Mouse (Mus musculus) c-Kit-positive CD71-negative TER-119-negative erythroid progenitor cells, embryonic 14.5 days (primary cell): ENCODE data around the gene Olfr10.
"Not testable (repeated sequence)": the region's sequence is repeated elsewhere in the genome, so short reads cannot be mapped to it uniquely, and the experiment has no call there.

Experiments
- DNase-seq: peaks from one replicate; pipeline ENCODE4 v3.0.0-alpha.2; 2013; ENCODE audit warnings: low read depth

Olfr10 gene

GRCm38 (mm10) chr11:49304441-49304840, at the start of gene Olfr10:
Olfr10 (plus strand) TSS chr11:49304741.
- no peak for DNase-seq

- no peak for DNase-seq
These were observed 45.2 kb upstream of the Olfr10 start for GRCm38 (mm10) chr11:49259296-49259695.

- no peak for DNase-seq
These were observed 44.7 kb upstream of the Olfr10 start for GRCm38 (mm10) chr11:49259829-49260228.

- DNase-seq = no peak
These were observed 43.8 kb upstream of the Olfr10 start for GRCm38 (mm10) chr11:49260598-49261312.

GRCm38 (mm10) chr11:49261313-49261855, 43.2 kb upstream of the Olfr10 start:
- DNase-seq = no peak

- no peak for DNase-seq
These were observed 42.3 kb upstream of the Olfr10 start for GRCm38 (mm10) chr11:49262286-49262685.

- no peak for DNase-seq
These were observed 41.4 kb upstream of the Olfr10 start for GRCm38 (mm10) chr11:49263149-49263548.

- DNase-seq = no peak
These were observed 40.5 kb upstream of the Olfr10 start for GRCm38 (mm10) chr11:49264081-49264480.

- DNase-seq = no peak
These were observed 39.9 kb upstream of the Olfr10 start for GRCm38 (mm10) chr11:49264622-49265021.

GRCm38 (mm10) chr11:49265101-49265500, 39.4 kb upstream of the Olfr10 start:
- no peak for DNase-seq

GRCm38 (mm10) chr11:49266671-49267070, 37.9 kb upstream of the Olfr10 start:
- DNase-seq = no peak

- no peak for DNase-seq
These were observed 37.2 kb upstream of the Olfr10 start for GRCm38 (mm10) chr11:49267316-49267715.

- DNase-seq = no peak
These were observed 36.5 kb upstream of the Olfr10 start for GRCm38 (mm10) chr11:49267970-49268579.

GRCm38 (mm10) chr11:49269761-49270160, 34.8 kb upstream of the Olfr10 start:
- DNase-seq = no peak

- no peak for DNase-seq
These were observed 34.2 kb upstream of the Olfr10 start for GRCm38 (mm10) chr11:49270368-49270767.

GRCm38 (mm10) chr11:49271334-49271733, 33.2 kb upstream of the Olfr10 start:
- DNase-seq = no peak

- DNase-seq = no peak
These were observed 30.6 kb upstream of the Olfr10 start for GRCm38 (mm10) chr11:49273834-49274519.

GRCm38 (mm10) chr11:49278222-49278621, 26.3 kb upstream of the Olfr10 start, which contains the start of gene Olfr1393:
Olfr1393 (plus strand) TSS chr11:49278304.
- no peak for DNase-seq

- not testable (repeated sequence) for DNase-seq
These were observed 19.6 kb upstream of the Olfr10 start, which contains the start of gene Olfr1392 for GRCm38 (mm10) chr11:49284982-49285381. Olfr1392 (plus strand) TSS chr11:49285282.

GRCm38 (mm10) chr11:49287251-49287650, 17.3 kb upstream of the Olfr10 start:
- DNase-seq = no peak

GRCm38 (mm10) chr11:49292777-49293176, 11.8 kb upstream of the Olfr10 start:
- no peak for DNase-seq

- DNase-seq = not testable (repeated sequence)
These were observed 4.0 kb downstream of the Olfr10 start for GRCm38 (mm10) chr11:49308547-49308946.

- DNase-seq = no peak
These were observed 17.9 kb downstream of the Olfr10 start, which contains the start of gene Olfr1391 for GRCm38 (mm10) chr11:49322442-49322841. Olfr1391 (plus strand) TSS chr11:49322742.
